Mouse (Mus musculus) urinary bladder, postnatal 36 days (tissue): Measurements from ENCODE around the gene Akap7.
"Not testable (repeated sequence)": the region's sequence is repeated elsewhere in the genome, so short reads cannot be mapped to it uniquely, and the experiment has no call there.

Experiments
- DNase-seq, 2 experiments: peaks; one replicate each; pipeline ENCODE4 v3.0.0; 2022; ENCODE audit warnings: low spot score in 2 of 2, mixed read lengths in 1 of 2

The Akap7 gene

DNA sequence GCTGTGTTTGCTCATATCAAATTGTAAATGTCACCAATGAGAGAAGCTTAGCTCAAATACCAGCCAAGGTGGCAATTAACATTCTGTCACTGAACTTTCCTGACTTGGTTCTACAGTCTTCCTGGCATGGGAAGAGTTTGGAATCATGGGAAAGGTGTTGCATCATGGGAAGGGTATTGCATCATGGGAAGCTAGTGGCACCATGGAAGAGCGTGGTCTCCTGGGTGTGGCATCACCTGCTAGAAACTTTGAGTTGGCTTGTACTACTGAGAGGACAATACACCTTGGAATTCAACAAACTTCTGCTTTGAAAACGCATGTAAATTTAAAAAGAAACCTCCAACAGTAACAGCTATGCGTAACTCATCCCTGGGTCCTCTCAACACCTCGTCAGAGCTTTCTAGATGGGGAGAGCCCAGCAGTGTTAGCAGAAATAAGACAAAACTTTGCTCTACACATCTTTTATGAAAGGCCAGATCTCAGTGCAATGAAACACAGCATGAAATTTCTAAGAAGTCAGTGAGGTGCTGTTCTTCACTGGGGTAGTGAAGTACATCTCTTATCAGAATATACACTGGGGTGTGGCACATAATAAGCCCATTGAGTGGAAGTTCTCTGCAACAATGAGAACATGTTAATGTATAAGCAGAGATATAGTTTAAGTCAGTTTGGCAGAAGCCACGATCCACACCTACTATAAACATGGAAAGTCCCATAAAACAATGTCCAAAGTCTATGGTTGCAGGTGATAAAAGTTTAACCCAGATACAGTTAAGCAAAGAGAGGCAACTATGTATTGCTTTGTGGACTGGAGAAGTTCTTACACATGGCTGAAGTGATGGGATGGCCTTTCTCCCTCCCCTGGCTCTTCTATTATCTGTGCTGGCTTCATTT is 115.2 kb downstream of the Akap7 start:
- DNase-seq = no peak

- DNase-seq = no peak
These were observed 116.5 kb downstream of the Akap7 start for GRCm38 (mm10) chr10:25191166-25191565.

DNA sequence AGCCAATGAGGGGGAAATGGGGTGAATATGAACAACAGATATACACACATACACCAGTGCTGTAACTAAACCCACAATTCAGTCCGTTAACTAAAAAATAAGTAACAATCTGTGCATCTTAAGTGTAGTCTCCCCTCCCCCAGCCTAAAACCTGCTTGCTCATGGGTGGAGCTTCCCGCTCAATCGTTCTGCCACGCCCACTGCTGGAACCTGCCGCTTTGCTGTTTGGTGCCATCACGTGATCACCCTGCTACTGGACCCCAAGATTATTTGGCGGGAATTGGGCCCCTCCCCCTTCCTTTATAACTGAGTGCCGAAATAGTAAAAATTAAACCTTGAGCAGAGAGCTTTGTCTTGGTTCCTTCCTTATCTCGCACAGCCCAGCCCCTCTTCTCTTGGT is 121.4 kb downstream of the Akap7 start:
- not testable (repeated sequence) for DNase-seq

- DNase-seq = no peak
These were observed 122.0 kb downstream of the Akap7 start for GRCm38 (mm10) chr10:25185691-25186090.

GRCm38 (mm10) chr10:25184819-25185603 is 122.7 kb downstream of the Akap7 start:
- no peak for DNase-seq

DNA sequence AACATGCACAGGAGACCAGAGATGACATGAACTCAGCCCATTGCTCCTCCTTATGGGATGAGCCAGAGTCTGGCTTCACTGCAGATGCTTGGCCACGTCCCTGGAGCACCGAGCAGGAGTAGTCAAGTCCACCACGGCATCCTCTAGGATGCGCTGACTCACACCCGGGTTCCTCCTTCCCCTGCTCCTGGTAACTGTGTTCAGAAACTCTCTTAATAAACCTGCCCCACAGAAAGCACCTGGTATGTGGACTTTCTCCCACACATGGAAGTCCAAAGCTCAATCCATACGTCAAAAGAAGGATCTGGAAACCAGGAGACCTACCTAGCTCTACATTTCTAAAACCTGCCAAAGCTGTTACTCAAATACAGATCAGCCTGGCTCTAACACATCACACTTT is 124.4 kb downstream of the Akap7 start:
- no peak for DNase-seq

DNA sequence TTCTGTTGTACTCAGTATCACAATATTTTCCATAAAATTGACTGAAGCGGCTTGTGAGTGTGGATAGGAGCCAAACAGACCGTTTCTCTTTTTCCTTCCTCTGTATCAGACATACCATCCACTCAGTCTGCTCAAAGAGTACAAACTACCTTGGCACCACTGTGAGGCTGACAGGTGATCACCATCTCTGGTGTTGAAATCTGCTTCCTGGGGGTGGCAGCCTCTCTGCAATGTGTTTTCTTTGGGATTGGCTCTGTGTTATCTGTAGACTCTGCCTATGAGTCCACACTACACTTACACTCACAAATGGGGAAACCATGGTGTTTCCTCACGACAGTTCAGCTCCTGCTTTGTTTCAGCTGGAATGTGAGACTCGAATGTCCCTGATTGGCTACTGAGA is 128.6 kb downstream of the Akap7 start:
- DNase-seq = no peak

DNA sequence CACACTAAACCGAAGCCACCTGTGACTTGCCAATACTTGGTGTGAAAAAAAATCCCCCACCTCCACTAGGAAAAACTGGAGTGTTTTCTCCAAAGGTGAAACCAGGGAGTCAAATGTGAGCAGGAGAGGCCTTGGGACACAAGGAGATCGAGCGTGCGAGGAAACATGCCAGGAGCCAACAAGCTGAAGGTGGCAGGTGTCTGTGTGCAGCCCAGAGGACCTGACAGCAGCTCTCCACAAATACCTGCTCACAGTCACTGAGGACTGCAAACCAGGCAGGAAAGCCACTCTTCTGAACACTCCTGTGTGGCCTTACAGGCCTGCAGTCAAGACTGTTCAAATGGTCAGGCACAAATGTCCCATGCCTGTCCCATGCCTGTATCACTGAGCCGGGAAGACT is 130.4 kb downstream of the Akap7 start:
- DNase-seq = no peak

DNA sequence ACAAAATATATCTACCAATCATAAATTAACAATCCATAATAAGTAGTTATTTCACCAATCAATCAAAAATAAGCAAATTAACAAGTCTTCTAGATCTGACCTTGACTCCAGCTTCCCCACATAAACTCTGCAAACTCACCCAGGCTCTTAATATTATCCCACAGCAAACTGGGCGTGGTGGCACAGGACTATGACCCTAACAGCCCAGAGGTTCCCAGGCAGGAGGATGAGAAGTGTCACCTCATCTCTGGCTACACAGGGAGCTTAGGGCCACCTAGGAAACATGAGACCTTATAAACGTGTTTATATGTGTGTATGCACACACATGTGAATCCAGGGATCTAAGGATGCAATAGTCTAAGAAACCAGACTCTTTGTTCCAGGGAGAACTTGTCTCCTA is 132.8 kb downstream of the Akap7 start:
- DNase-seq = no peak

GRCm38 (mm10) chr10:25167365-25168194 is 140.1 kb downstream of the Akap7 start:
- no peak for DNase-seq

GRCm38 (mm10) chr10:25163510-25163909 is 144.2 kb downstream of the Akap7 start:
- DNase-seq = not testable (repeated sequence)

DNA sequence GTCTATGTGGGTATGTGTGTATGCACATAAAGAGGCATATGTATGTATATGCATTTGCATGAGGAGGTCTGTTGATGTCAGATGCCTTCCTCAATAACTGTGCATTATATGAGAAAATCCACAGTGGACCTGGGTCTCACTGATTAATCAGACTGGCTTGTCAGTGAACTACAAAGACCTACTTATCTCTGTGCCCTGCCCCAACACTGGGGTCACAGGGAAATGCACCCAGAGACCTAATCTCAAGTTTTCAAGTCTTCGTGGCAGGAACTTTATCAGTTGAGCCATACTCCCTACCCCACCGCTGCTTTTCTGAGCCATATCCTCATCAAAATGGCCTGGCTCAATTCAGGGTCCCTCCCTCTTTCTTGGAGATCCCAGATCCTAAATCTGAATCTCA is 146.0 kb downstream of the Akap7 start:
- DNase-seq = no peak

DNA sequence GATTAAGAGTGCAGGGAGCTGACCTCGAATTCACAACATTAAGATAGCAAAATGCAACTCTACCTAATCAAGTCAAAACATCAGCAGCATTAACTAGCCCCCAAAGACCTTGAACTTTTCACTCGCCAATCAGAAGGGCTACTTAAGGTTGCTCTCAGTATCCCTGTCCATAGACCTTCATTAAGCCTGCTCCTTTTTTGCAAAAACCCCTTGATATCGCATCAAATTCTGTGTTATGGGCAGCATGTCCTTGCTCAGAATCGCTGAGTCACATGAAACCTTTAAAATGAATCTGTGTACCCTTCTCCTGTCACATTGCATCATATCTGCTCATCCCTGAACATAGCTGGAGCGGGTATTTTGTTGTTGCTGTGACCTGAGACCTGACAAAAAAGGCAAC is 149.0 kb downstream of the Akap7 start:
- no peak for DNase-seq

DNA sequence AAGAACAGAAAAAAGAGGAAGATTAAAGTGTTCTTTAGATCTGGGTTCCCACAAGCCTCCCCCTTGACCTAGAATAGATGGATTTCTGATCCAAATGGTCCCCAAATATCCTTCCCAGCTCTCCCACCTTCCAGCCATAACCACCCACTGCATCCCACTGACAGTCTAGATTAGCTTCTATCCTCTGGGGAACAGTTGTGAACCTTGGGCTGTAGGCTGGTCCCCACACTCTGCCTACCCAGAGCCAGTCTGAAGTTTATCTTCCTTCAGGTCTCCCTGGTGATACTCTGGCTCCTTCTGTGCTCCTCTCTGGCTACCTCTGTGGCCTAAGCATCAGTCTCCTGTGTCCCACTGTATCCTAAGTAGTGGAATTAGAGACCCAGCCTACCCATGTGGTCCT is 150.3 kb downstream of the Akap7 start:
- no peak for DNase-seq

DNA sequence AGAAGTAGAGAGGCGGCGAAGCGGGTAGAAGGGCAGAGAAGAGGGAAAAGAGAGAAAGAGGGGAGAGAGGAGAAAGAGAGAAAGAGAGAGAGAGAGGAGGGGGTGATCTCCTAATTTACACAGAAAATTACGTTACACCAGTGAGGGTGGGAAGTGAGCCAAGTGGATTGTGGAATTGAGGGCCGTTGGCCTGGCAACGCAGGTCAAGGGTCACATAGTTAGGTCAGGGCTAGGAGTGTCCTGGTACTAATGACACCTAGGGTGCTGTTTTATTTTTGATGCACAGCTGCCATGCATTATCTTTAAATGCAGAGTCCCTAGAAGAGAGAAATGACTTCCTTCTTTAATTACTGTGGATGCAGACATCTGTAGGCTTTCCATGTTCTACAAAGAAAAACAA is 153.4 kb downstream of the Akap7 start:
- DNase-seq = no peak

- no peak for DNase-seq
These were observed 156.4 kb downstream of the Akap7 start for GRCm38 (mm10) chr10:25151172-25151800.

- DNase-seq = no peak
These were observed 161.8 kb downstream of the Akap7 start for GRCm38 (mm10) chr10:25145851-25146250.

DNA sequence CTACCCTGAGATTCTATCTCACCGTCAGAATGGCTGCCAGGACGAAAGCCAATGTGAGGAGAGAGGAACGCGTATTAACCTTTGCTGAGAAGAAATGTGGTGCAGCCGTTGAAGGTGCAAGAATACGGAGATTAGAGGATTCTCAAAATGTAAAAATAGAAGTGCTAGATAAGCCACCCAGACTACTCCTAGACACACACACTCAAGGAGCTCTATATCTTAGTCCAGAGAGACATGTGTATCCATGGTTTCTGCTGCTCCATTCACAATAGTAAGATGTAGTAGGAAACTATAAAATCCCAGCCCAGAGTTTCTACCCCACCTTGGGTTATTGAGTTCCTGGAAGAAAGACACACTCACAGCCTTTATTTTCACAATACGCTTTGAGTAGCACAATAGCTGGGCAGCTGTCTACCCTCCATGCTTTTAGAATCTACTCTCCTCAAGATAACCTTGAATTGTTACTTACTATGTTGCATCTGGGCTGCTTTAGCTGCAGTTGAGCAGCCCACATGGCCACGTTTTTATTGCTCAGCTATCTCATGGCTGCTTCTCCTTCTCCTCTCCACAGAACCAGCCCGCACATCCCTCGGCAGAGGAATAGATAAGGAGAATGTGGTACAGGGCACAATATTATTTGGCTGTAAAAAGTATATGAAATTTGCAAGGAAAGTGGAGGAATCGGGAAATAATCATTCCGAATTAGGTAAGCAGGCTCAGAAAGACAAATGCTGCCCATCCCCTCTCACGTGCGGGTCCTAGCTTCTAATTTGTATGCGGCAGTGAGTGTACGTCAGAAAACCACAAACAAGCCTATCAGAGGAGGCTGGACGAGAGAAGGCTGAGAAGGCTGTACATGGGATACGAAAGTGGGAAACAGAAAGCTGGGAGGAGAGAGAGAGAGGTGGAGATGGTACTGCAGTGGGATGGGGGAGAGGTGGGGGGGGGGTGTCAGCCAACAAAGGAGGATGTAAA is 162.6 kb downstream of the Akap7 start:
- DNase-seq = no peak

DNA sequence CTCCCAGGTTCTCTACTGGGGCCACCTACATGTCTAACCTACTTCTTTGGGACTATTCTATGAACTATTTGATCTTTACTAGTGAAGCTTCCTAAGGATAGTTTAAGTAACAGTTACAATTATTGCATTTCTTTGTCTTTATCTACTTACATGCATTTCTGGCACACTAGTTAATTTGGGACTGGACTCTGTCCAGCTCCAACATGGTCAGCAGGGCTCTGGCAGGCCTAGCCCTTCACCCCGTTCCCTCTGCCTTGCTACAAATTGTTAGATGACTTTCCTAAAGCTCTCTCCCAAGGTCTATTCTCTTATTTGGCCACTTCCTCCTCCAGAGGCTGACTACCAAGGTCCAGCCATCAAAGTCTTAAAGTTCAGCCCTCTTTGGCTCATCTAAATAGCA is 165.9 kb downstream of the Akap7 start:
- DNase-seq = no peak

- DNase-seq = no peak
These were observed 167.4 kb downstream of the Akap7 start for GRCm38 (mm10) chr10:25140155-25140755.
